Comparison of ENCODE assay signal across 10 mouse cellular contexts in the genomic region with DNA sequence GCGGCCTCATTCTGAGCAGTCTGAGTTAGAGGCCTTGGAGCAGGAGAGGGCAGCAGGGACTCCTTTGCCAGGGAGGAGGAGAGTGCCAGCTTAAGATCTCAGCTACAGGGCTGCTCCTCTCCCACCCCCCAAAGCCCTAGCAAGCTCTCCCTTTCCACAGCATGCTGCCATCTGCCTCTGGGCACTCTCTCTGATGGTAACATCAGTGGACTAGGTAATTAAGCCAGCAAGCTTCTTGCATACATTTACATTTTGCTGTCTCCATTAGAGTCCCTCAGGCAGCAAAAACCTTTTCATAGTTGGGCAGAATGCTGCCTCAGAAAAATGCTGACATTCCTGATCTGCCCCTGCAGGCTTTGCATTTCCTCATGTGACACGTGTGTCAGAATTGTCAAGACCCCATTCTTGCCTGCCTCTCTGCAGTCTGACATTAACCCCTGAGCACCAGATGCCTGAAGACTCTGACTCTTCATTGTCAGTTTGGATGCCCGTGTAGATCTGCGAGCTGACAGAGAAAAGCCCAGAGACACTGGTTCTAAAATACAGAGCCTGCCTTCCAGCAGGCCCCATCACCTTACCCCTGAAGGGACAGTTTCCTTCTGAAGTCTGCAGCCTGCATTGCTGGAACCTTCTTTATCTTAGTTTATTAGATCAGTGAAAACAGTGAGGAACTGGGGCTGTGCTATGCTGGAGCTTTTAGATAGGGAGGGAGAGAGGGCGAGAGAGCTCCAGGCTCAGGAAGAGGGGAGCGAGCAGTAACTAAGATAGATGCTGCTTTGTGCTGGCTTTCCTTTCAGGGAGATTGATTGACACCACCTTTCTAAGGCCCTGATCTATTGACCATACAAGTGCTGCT. TPM values are rescaled to one million over a fixed set of nuclear protein-coding genes. Genes with fewer than 3 reads are reported as not detected.
DNase-seq lines count a peak whose midpoint lies in the region; ATAC-seq lines count a peak whose summit lies in the region.
"Had no signal": no experiment of that assay in that cellular context is flagged by ENCODE, and none has a peak within 500 bp of the region (broad histone marks: within the 10 kb centered on the region; RNA-seq: fewer than 3 reads in every experiment).

No protein-coding gene starts in this region.

- no peak for ATAC-seq in heart, embryonic 13.5 days (ENCODE audit: extremely low read depth, insufficient number of reproducible peaks, low FRiP score, low TSS enrichment)
- no peak for ATAC-seq in heart, embryonic 12.5 days (ENCODE audit: insufficient number of reproducible peaks, low FRiP score)
- peak; percentile 93 for ATAC-seq in midbrain, embryonic 14.5 days (ENCODE audit: low FRiP score, low TSS enrichment)

- H3K36me3 ChIP-seq in heart, embryonic 13.5 days, result peaks cover 14% of the 10 kb centered on the region
- peaks cover 10% of the 10 kb centered on the region for H3K36me3 ChIP-seq in heart, embryonic 12.5 days
- no peaks in the 10 kb centered on the region for H3K36me3 ChIP-seq in midbrain, embryonic 14.5 days (ENCODE audit: control insufficient read depth, insufficient read depth, low read length)

- H3K9me3 ChIP-seq in heart, embryonic 13.5 days, result no peaks in the 10 kb centered on the region
- H3K9me3 ChIP-seq in heart, embryonic 12.5 days (replicated peaks), result no peaks in the 10 kb centered on the region
- no peaks in the 10 kb centered on the region for H3K9me3 ChIP-seq in midbrain, embryonic 14.5 days (ENCODE audit: control insufficient read depth, low read length)

- peak overlapping the region; percentile 9; the same call in 1 of the 2 replicates for H3K27ac ChIP-seq in heart, embryonic 13.5 days (replicated peaks)
- no peak overlapping the region for H3K27ac ChIP-seq in heart, embryonic 12.5 days (ENCODE audit: poor library complexity, severe bottlenecking)
- peak overlapping the region; percentile 86 for H3K27ac ChIP-seq in midbrain, embryonic 14.5 days (replicated peaks; ENCODE audit: low read depth, low read length)

- peak; percentile 52 for DNase-seq in cerebellum, adult 8-10 months
- peak; percentile 10 for DNase-seq in forelimb bud, embryonic 11.5 days (ENCODE audit: low read depth, low spot score)
- DNase-seq in midbrain, embryonic 14.5 days, result peak; percentile 84
- DNase-seq in gastrocnemius, postnatal 36 days, result no peak
- DNase-seq in spleen, adult 12 weeks (ENCODE audit: low spot score), result no peak
- DNase-seq in layer of hippocampus, adult 9-10 months (ENCODE audit: low spot score), result no peak

- intact Hi-C loops in gastrocnemius, postnatal 36 days (cut with DNase I), result no loop called here

- H3K27me3 ChIP-seq in heart, embryonic 13.5 days (replicated peaks), result no peaks in the 10 kb centered on the region
- no peaks in the 10 kb centered on the region for H3K27me3 ChIP-seq in heart, embryonic 12.5 days (replicated peaks)
- H3K27me3 ChIP-seq in midbrain, embryonic 14.5 days (ENCODE audit: control insufficient read depth, insufficient read depth, low read length), result no peaks in the 10 kb centered on the region
- H3K27me3 ChIP-seq: megakaryocyte, embryonic 14.5 days had no signal

- no peak overlapping the region for H3K9ac ChIP-seq in heart, embryonic 13.5 days
- no peak overlapping the region for H3K9ac ChIP-seq in heart, embryonic 12.5 days
- no peak overlapping the region; the same call in 1 of the 2 replicates for H3K9ac ChIP-seq in midbrain, embryonic 14.5 days (replicated peaks; ENCODE audit: low read length)

- no peak overlapping the region for H3K4me3 ChIP-seq in heart, embryonic 13.5 days
- H3K4me3 ChIP-seq in heart, embryonic 12.5 days, result no peak overlapping the region
- no peak overlapping the region for H3K4me3 ChIP-seq in midbrain, embryonic 14.5 days (replicated peaks; ENCODE audit: low read depth, low read length)
- H3K4me3 ChIP-seq: erythroblast, embryonic 14.5 days; megakaryocyte, embryonic 14.5 days had no signal

- no peak overlapping the region for H3K4me2 ChIP-seq in heart, embryonic 13.5 days
- no peak overlapping the region for H3K4me2 ChIP-seq in heart, embryonic 12.5 days
- 0 out of 2 replicates have a peak overlapping the region, but pooled peaks have one; percentile 5 for H3K4me2 ChIP-seq in midbrain, embryonic 14.5 days (ENCODE audit: low read length)

- H3K4me1 ChIP-seq in heart, embryonic 13.5 days, result peaks cover 14% of the 10 kb centered on the region
- peaks cover 9% of the 10 kb centered on the region for H3K4me1 ChIP-seq in heart, embryonic 12.5 days (replicated peaks)
- H3K4me1 ChIP-seq in midbrain, embryonic 14.5 days (ENCODE audit: control insufficient read depth, insufficient read depth, low read length), result peaks cover 18% of the 10 kb centered on the region

- 36% methylated on average over 6 of the region's 6 CpGs for WGBS in heart, embryonic 13.5 days
- WGBS in heart, embryonic 12.5 days, result 32% methylated on average over 6 of the region's 6 CpGs
- WGBS in midbrain, embryonic 14.5 days, result 27% methylated on average over 6 of the region's 6 CpGs

RNA-seq across cellular contexts. Expression of a gene that starts 44.4 kb away (rescaled TPM):
- polyA plus RNA-seq in heart, embryonic 13.5 days (2015; fragmentation: Nextera tagmentation; extraction: Ambion mirVana), result 89.2 and 95.3 TPM in 2 replicates
- 93.7 and 97.0 TPM in 2 replicates for polyA plus RNA-seq in heart, embryonic 12.5 days (2016; fragmentation: Nextera tagmentation; extraction: Ambion mirVana)
- polyA plus RNA-seq in midbrain, embryonic 14.5 days (2014; fragmentation: Nextera tagmentation; extraction: Ambion mirVana), result 46.2 and 70.8 TPM in 2 replicates
- 10 to 100 TPM; 58.2 to 68.0 TPM for total RNA-seq in gastrocnemius, postnatal 36 days (2021)

Comparison
In these comparisons a context has a peak if more than half of its experiments do, and no peak if none do; other contexts are left out.
1. DNase-seq: peak in cerebellum, adult 8-10 months (single experiment), forelimb bud, embryonic 11.5 days (single experiment) and midbrain, embryonic 14.5 days (single experiment); none in gastrocnemius, postnatal 36 days (0 of 2), spleen, adult 12 weeks (single experiment) and layer of hippocampus, adult 9-10 months (single experiment).